Mouse (Mus musculus): ENCODE results near the gene Sfxn2.

DNA sequence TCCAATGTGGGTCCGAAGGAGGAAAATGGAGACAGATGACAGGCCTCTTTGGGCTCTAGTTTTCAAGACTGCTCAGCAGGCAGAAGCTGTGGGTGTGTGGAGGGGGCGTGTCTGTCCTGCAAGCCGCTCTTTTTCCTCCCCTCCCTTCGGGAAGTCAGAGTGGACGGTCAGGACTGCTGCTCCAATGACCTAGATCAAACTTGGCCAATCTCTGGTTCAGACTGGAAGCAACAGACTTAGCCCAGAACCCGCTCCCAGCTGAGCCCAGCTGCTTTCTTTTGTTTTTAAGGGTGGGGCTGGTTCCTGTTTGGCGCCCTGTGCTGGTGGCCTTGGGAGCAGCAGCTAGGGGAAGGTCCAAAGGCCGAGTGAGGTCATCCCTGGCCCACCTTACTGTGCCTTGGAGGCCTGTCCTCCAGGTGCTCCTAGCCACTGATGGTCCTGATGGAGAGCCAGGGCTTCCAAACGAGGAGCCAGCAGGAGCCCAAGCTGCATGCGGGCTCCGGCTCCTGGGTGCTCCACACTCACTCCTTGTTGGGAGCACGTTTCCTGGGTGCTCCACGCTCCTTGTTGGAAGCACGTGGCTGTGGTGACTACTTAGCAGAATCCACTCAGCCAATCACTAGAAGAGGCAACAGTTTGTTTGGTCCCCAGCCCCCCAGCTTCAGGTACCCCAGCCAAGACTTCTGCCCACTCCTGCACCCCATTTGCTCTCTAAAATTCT, 48.4 kb upstream of the Sfxn2 start:
- TF ChIP-seq POLR2A (IDR thresholded peaks at IDR 0.05; ENCODE audit: borderline replicate concordance, extremely low read depth, insufficient read depth, insufficient read length, poor library complexity, severe bottlenecking) (no peak), CTCF (IDR thresholded peaks at IDR 0.05; ENCODE audit: borderline replicate concordance, extremely low read depth, insufficient read depth, insufficient read length) (no peak)
